Mouse (Mus musculus): Measurements from ENCODE around the gene Csde1.
A peak's percentile ranks its signal among the peaks of the same experiment; 100 is the strongest.

Csde1 gene

DNA sequence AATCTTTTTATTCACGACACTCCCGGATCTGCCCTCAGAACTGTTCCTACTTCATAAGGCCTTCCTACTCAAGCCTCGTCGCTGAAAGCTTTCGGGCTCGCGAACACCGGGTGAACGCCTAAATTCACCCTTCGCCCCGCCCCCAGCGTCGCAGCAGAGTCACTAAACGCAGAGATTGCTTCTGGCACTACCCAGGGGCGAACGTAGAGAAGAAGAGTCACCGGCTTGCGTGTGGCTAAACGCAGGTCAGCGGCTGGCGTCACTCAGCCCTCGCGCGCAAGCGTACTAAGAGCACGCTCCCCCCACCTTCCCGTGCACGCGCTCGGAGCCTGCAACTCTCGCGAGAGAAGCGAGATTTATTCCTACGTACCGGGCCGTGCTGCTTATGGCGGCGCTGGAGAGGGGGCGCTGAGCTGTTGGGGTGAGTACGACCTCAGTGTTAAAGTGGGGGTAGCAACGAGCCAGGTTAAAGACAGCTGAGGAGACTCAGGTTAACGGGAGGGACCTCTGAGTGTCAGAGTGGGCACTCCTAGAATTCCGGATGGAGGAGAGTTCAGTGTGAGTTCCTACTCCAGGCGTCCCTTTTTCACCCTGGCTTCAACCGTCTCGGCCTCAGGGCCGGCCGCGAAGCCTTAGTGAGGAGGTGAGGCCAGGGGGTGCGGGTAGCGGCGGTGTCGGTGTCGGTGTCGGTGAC, at the start of gene Csde1:
Gene Csde1 (plus strand): TSS at position 178 of the 694 bp plus-strand sequence.
- peak; percentile 95 to 97 for DNase-seq (ENCODE audit: low spot score in 2 of 2)

DNA sequence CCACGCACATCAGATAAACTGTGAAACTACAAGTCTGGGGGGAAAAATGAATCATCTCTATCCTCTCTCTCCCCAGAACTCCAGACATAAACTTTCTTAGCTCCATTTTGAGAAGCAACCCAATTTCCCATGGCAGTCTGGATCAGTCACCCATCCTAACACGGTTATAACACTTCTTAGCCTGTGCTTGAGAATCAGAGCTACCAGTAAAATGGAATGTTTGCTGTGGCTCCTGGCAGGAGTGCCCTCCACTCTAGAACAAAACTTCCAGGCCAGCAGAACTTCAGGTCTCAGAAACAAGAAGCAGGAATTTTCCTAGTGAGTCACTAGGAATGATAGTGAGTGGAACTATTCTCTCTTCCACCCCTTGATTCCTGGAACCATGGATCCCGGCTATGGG, 49.7 kb upstream of the Csde1 start:
- no peak for DNase-seq (ENCODE audit: low spot score in 2 of 2)

GRCm38 (mm10) chr3:102976906-102977305, 43.3 kb upstream of the Csde1 start:
- DNase-seq (ENCODE audit: low spot score in 2 of 2) = no peak

- peak in 1 of 2 experiments; percentile 24 for DNase-seq (ENCODE audit: low spot score in 2 of 2)
Measured at GRCm38 (mm10) chr3:102979550-102980348, 40.5 kb upstream of the Csde1 start.

DNA sequence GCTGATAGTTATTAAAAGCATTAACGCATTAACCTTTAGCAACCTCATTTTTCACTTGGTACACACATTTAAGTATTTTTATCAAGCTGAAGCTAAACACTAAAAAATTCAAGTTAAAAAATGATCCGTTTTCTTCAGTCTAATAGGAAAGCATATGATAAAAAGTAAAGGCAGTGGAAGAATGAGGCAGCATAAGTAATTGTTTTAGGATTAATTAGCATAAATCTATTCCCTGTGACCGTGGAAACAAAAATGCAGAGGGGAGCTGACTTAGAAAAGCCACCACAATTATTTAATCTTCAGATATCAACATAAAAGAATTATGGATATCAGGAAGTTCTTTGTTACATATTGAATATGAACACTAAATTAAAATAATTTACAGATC, 39.9 kb upstream of the Csde1 start:
- no peak for DNase-seq (ENCODE audit: low spot score in 2 of 2)

DNA sequence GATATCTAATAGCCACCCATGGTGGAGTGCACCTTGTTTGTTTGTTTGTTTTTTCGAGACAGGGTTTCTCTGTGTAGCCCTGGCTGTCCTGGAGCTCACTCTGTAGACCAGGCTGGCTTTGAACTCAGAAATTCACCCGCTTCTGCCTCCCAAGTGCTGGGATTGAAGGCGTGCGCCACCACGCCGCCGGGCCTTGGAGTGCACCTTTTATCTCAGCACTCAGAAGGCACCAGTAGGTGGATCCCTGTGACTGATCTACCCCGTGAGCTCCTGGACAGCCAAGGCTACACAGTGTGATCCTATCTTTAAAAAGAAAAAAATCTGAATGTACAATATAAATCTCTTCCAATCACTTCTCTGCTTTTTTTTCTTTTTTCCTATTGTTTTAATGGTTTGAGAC, 29.2 kb upstream of the Csde1 start:
- DNase-seq (ENCODE audit: low spot score in 2 of 2) = no peak

- no peak for DNase-seq (ENCODE audit: low spot score in 2 of 2)
Measured at GRCm38 (mm10) chr3:102992936-102993335, 27.3 kb upstream of the Csde1 start.

DNA sequence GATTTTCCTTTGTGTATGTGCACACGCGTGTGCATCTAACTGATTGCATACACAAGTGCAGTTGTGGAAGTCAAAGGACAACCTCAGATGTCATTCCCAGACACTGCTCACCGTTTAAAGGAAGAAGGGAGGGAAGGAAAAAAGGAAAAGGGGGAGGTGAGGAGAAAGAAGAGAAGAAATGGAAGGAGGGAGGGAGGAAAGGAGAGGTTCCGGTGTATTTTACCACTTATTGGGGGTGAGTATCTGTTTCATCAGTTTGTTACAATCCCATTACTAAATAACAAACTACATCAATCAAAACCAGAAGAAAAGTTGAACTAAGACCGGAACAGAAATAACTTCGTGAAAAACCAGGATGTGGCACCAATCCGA, 25.0 kb upstream of the Csde1 start:
- DNase-seq (ENCODE audit: low spot score in 2 of 2) = no peak

DNA sequence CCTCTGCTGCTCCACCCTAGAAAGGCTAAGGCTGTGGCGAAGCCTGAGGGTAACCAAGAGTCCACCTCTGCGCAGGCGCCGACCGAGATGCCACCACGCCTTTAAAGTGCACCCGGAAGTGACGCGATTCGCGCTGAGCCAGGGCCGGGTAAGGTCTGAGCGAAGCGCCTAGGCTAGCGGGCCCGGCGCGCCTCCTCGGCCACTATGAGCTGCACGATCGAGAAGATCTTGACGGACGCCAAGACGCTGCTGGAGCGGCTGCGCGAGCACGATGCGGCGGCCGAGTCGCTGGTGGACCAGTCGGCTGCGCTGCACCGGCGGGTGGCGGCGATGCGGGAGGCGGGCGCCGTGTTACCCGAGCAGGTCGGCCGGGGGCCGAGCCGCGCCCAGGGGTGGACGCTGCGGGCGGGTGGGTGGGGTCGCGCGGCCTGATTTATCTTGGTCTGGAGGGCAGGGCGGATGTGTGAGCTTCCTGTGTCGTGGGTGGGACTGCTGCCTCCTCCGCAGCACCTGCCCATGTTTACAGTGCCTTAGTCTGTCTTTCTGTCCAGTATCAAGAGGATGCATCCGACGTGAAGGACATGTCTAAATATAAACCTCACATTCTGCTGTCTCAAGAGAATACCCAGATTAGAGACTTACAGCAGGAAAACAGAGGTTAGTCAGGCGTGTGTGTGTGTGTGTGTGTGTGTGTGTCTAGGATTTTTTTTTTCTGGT, 24.5 kb upstream of the Csde1 start, which contains the start of gene Sike1:
Gene Sike1 (plus strand): TSS at position 104 of the 717 bp plus-strand sequence.
- DNase-seq (ENCODE audit: low spot score in 2 of 2) = peak; percentile 87 to 91

DNA sequence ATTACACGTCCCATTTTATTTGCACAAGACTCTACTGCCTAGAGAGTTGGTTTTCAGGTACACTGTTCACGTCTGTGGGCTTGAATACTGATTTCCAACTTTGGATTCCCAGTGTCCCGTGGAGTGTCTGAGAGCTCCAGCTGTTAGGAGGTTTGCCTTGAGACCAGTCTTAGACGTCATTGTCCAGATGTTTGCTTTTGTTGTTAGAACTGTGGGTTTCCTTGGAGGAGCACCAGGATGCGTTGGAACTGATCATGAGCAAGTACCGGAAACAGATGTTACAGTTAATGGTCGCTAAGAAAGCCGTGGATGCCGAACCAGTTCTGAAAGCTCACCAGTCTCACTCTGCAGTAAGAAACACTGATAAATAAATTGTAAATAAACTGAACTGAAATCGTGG, 23.2 kb upstream of the Csde1 start:
- no peak for DNase-seq (ENCODE audit: low spot score in 2 of 2)

DNA sequence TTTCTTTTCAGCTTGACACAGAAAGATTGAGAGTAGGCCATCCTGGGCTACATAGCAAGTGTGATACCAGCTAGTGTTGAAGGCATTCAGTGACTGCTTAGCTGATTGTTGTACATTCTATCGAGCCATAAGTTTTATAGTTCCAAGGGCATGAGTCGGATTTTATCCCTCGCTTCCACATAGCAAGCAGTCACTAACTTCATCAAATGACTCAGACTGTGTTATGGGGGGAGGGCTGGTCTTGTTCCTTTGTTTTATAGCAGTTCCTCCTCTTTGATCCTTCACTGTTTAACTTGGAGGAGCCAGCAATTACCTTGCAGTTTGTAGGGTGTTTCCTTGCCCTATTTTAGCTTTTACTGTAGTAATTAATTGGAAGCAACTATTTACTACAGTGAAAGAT, 22.6 kb upstream of the Csde1 start:
- DNase-seq (ENCODE audit: low spot score in 2 of 2) = no peak

GRCm38 (mm10) chr3:103001595-103001994, 18.6 kb upstream of the Csde1 start:
- DNase-seq (ENCODE audit: low spot score in 2 of 2) = no peak

DNA sequence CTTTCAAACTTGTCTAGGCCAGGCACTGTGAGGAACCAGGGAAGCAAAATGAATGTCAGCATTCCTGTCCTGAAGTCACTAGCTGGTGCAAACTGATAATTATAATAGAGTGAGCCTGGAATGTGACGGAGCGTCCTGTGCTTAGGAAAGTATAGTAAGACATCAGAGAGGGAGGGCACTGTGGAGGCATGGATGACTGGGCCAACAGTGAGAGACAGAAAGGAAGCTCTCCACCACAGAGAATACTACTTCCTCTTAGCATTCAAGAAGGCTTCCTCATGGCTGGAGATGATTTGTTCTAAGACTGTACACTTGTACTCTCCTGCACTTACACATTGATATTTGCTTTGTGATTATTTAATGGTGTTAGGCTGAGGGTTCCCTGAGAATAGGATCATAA, 2.9 kb upstream of the Csde1 start:
- DNase-seq (ENCODE audit: low spot score in 2 of 2) = no peak

DNA sequence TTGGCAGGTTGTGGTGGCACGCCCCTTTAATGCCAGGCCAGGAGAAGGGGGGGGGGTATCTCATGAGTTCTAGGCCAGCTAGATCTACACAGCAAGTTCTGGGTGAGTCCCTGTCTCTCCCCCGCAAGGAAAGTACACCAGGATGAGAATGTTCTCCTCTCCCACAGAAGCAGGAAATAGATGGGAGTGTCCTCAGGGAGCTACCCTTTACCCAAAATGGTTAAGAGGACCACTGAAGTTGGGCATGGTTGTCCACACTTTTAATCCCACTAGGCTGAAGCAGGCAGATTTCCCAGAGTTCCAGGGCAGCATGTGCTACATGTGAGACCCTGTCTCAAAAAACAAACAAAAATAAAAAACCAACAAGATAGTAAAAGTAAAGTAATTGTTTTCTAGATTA, 764 bp upstream of the Csde1 start:
- DNase-seq (ENCODE audit: low spot score in 2 of 2) = no peak

- peak; percentile 88 to 89 for DNase-seq (ENCODE audit: low spot score in 2 of 2)
Measured at GRCm38 (mm10) chr3:103020943-103021638, 865 bp downstream of the Csde1 start.

DNA sequence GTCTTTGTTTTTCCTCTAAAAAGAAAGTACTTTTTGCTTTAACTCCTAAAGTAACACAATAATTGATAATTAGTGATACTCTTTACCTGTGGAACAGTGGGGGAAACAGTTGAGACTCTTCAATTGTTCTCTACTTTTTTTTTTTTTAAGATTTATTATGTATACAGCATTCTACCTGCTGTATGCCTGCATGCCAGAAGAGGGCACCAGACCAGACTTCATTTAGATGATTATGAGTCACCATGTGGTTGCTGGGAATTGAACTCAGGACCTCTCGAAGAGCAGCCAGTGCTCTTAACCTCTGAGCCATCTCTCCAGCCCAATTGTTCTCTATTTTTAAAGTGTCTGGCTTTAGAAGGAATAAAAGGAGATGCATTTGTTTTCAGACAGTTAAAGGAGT, 5.9 kb downstream of the Csde1 start:
- DNase-seq (ENCODE audit: low spot score in 2 of 2) = no peak

DNA sequence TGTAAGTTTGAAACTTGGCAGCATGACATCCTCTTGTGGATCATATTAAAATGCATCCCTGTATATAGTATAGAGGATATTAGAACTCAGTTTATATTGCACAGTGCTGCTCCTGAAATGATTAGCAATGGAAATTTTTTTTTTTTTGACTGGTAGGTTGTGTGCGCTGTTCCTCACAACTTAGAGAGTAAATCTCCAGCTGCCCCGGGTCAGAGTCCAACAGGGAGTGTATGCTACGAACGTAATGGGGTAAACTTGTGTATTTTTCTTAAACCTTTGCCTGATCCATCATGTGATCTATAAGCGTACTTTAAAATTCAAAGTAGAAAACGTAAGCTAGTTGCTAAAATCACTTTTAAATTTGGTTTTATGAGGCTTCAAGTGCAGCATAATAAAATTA, 20.1 kb downstream of the Csde1 start:
- DNase-seq (ENCODE audit: low spot score in 2 of 2) = no peak

- no peak for DNase-seq (ENCODE audit: low spot score in 2 of 2)
Measured at GRCm38 (mm10) chr3:103040861-103041379, 20.7 kb downstream of the Csde1 start.

GRCm38 (mm10) chr3:103056016-103056595, 35.9 kb downstream of the Csde1 start:
- DNase-seq (ENCODE audit: low spot score in 2 of 2) = no peak

DNA sequence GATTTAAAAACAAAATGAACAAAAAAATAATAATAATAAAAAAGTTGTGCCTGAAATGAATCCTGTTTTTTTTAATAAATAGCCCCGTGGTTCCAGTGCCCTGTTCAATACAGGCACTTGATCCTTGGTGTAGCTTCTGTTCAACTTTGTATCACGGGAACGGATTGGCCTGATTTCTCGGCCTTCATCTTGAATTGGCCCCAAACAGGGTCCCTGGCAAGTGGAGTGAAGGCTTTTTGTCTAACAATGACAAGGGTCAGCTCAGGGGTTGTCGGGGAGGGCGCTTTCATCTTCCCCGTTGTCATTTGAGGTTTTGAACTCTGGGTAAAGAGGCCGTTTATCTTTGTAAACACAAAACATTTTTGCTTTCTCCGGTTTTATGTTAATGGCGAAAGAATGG, 37.5 kb downstream of the Csde1 start:
- DNase-seq (ENCODE audit: low spot score in 2 of 2) = peak in 1 of 2 experiments; percentile 18
